Mouse (Mus musculus): ENCODE data around the gene 6430628N08Rik. TPM values are rescaled to one million over a fixed set of nuclear protein-coding genes. Genes with fewer than 3 reads are reported as not detected.

Gene 6430628N08Rik
- total and polyA plus RNA-seq, 3 experiments = not detected

DNA sequence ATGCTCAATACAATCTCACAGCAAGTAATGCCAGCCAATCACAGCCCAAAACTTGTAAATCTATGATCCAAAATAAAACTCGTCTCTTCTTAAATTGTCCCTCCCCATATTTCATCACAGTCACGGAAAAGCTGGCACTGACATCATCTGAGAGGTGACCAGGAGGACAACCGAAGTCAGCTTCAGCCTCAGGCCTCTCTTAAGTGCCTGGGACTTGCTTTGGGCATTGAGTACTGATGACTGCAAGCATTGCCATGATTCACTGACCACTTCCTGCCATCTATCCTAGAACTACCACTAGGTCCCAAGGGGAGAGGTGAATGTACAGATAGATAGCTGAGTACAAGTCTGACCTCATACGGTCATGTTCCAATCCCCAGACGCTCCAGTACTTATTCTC, 32.2 kb downstream of the 6430628N08Rik start:
- Histone ChIP-seq H3K9me3 (replicated peaks; ENCODE audit: low read length) (peaks cover 2% of the 10 kb centered on the region), H3K9ac (ENCODE audit: insufficient read depth, low read depth) (no peak overlapping the region), H3K27ac (ENCODE audit: insufficient read depth, low read depth) (no peak overlapping the region), H3K4me2 (ENCODE audit: insufficient read depth, low read depth, poor library complexity, severe bottlenecking) (no peak overlapping the region), H3K4me3 (replicated peaks in 1 of 3; ENCODE audit: low read depth in 2 of 3, low read length in 2 of 3, poor library complexity in 1 of 3) (no peak overlapping the region), H3K79me2 (replicated peaks; ENCODE audit: control insufficient read depth, extremely low read depth, insufficient read depth, poor library complexity, severe bottlenecking) (no peaks in the 10 kb centered on the region), H3K36me3 (replicated peaks in 1 of 2; ENCODE audit: control insufficient read depth in 1 of 2, insufficient read depth in 1 of 2, low read length in 1 of 2) (no peaks in the 10 kb centered on the region), H3K27me3 (replicated peaks) (peaks cover 82% of the 10 kb centered on the region), H3K4me1 (ENCODE audit: control insufficient read depth in 1 of 2, insufficient read depth in 2 of 2) (no peaks in the 10 kb centered on the region; a peak in 1 of 4 replicates)
- in situ Hi-C loops (cut with MboI; ENCODE audit: low pct_ligation_motif_present, low pct_unique_long_range_greater_than_20kb, low sequenced_read_pairs) = no loop called here
- dilution Hi-C loops (cut with MboI; ENCODE audit: extremely low pct_ligation_motif_present, extremely low pct_unique_long_range_greater_than_20kb, low sequenced_read_pairs) = no loop called here
- TF ChIP-seq CHD2 (IDR thresholded peaks at IDR 0.05; ENCODE audit: low read length) (no peak), GABPA (IDR thresholded peaks at IDR 0.05; ENCODE audit: insufficient replicate concordance, low read depth, low read length) (no peak), JUN (IDR thresholded peaks at IDR 0.05; ENCODE audit: insufficient read depth, low read depth, low read length) (no peak), CTCF (conservative IDR thresholded peaks at IDR 0.05 in 1 of 2, IDR thresholded peaks at IDR 0.05 in 1 of 2; ENCODE audit: low read depth in 2 of 2, low read length in 2 of 2) (no peak), TBP (conservative IDR thresholded peaks at IDR 0.05; ENCODE audit: low read depth, low read length) (no peak), TCF12 (IDR thresholded peaks at IDR 0.05; ENCODE audit: low read depth, low read length) (no peak), JUND (conservative IDR thresholded peaks at IDR 0.05; ENCODE audit: low read depth, low read length) (no peak), USF1 (IDR thresholded peaks at IDR 0.05; ENCODE audit: low read depth, low read length) (no peak), PAX5 (IDR thresholded peaks at IDR 0.05; ENCODE audit: low read length) (no peak), BHLHE40 (IDR thresholded peaks at IDR 0.05; ENCODE audit: low read depth, low read length) (no peak), USF2 (conservative IDR thresholded peaks at IDR 0.05; ENCODE audit: low read depth, low read length) (no peak), ZMIZ1 (IDR thresholded peaks at IDR 0.05; ENCODE audit: low read depth, low read length) (no peak)
- no peak for DNase-seq (ENCODE audit: extremely low read depth)

DNA sequence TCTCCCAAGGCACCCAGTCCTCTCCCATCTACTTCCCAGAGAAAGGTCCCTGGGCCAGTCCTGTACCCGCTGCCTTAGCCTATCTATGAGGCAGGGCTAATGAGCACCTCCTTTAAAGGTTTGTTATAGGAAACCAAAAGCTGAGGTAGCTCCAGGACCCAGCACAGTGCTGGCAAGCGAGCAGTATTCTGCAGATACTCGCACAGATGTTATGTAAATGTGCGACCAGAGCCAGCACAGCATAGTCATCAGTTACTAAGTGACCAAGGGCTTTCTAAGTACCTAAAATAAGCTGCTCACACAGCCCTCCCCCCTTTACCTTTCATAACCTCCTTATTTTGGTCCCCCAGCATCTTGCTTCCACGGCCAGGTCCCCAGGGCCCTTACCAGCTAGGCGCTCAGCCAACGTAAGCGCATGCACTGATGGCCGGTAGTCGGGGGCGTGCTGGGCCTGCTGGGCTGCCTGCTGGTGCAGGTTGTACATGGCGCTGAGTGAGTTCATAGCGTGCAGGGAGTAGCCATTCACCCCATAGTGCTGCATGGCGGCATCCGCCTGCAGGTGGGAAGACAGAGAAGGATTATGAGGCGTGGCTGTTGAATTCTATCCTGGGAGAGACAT, 32.9 kb downstream of the 6430628N08Rik start:
- TF ChIP-seq TCF12 (IDR thresholded peaks at IDR 0.05; ENCODE audit: low read depth, low read length) (no peak), USF1 (IDR thresholded peaks at IDR 0.05; ENCODE audit: low read depth, low read length) (no peak), POLR2AphosphoS2 (IDR thresholded peaks at IDR 0.05; ENCODE audit: low read depth, low read length) (no peak), MAZ (IDR thresholded peaks at IDR 0.05; ENCODE audit: low read depth, low read length) (no peak), NRF1 (IDR thresholded peaks at IDR 0.05; ENCODE audit: low read depth, low read length) (no peak), ZMIZ1 (IDR thresholded peaks at IDR 0.05; ENCODE audit: low read depth, low read length) (no peak), MXI1 (IDR thresholded peaks at IDR 0.05; ENCODE audit: low read depth, low read length) (no peak), KAT2A (IDR thresholded peaks at IDR 0.05; ENCODE audit: insufficient replicate concordance, low read length) (no peak), RCOR1 (conservative IDR thresholded peaks at IDR 0.05; ENCODE audit: low read depth, low read length) (no peak), E2F4 (IDR thresholded peaks at IDR 0.05; ENCODE audit: insufficient replicate concordance, low read depth, low read length) (no peak), TBP (conservative IDR thresholded peaks at IDR 0.05; ENCODE audit: low read depth, low read length) (no peak), IRF4 (IDR thresholded peaks at IDR 0.05; ENCODE audit: low read depth, low read length) (no peak), POLR2A (IDR thresholded peaks at IDR 0.05; ENCODE audit: low read depth, low read length) (no peak), ZNF384 (IDR thresholded peaks at IDR 0.05; ENCODE audit: low read depth, low read length) (no peak), SMC3 (IDR thresholded peaks at IDR 0.05; ENCODE audit: low read depth, low read length) (no peak), BHLHE40 (IDR thresholded peaks at IDR 0.05; ENCODE audit: low read depth, low read length) (no peak), EP300 (IDR thresholded peaks at IDR 0.05; ENCODE audit: low read length) (no peak), HCFC1 (IDR thresholded peaks at IDR 0.05; ENCODE audit: low read depth, low read length) (no peak), PAX5 (IDR thresholded peaks at IDR 0.05; ENCODE audit: low read length) (no peak), ZC3H11A (IDR thresholded peaks at IDR 0.05; ENCODE audit: low read depth, low read length) (no peak)
- Histone ChIP-seq H3K4me3 (replicated peaks in 1 of 3; ENCODE audit: low read depth in 2 of 3, low read length in 2 of 3, poor library complexity in 1 of 3) (no peak overlapping the region), H3K36me3 (replicated peaks in 1 of 2; ENCODE audit: control insufficient read depth in 1 of 2, insufficient read depth in 1 of 2, low read length in 1 of 2) (no peaks in the 10 kb centered on the region), H3K4me1 (ENCODE audit: control insufficient read depth in 1 of 2, insufficient read depth in 2 of 2) (no peaks in the 10 kb centered on the region; a peak in 1 of 4 replicates), H3K4me2 (ENCODE audit: insufficient read depth, low read depth, poor library complexity, severe bottlenecking) (no peak overlapping the region), H3K79me2 (replicated peaks; ENCODE audit: control insufficient read depth, extremely low read depth, insufficient read depth, poor library complexity, severe bottlenecking) (no peaks in the 10 kb centered on the region), H3K9me3 (replicated peaks; ENCODE audit: low read length) (peaks cover 2% of the 10 kb centered on the region), H3K27me3 (replicated peaks) (peaks cover 82% of the 10 kb centered on the region), H3K9ac (ENCODE audit: insufficient read depth, low read depth) (no peak overlapping the region), H3K27ac (ENCODE audit: insufficient read depth, low read depth) (no peak overlapping the region)
- dilution Hi-C loops (cut with MboI; ENCODE audit: extremely low pct_ligation_motif_present, extremely low pct_unique_long_range_greater_than_20kb, low sequenced_read_pairs) (no loop called here), in situ Hi-C loops (cut with MboI; ENCODE audit: low pct_ligation_motif_present, low pct_unique_long_range_greater_than_20kb, low sequenced_read_pairs) (no loop called here)
- no peak for DNase-seq (ENCODE audit: extremely low read depth)

All from CH12.LX (cell line).